Mouse (Mus musculus) CH12.LX (cell line): ENCODE measurements at regions not wholly inside any gene's neighbourhood (a gene's known extent, or its start where the extent isn't known, plus 50 kb on each side); places are given as distances from the start of the nearest gene placed in this dataset.

ENCODE experiments used
- DNase-seq: peaks from one replicate; pipeline ENCODE4 v3.0.0-alpha.2; 2013; ENCODE audit errors: extremely low read depth
- H3K27ac ChIP-seq: 2 replicates; pipeline ENCODE4 v1.5.1; 2012; ENCODE audit warnings: low read depth, mild to moderate bottlenecking, control low read depth, moderate library complexity; ENCODE audit not compliant: insufficient read depth
- H3K27me3 ChIP-seq: replicated peaks from 2 replicates; pipeline ENCODE3; 2012; ENCODE audit warnings: inconsistent platforms
- H3K36me3 ChIP-seq, 2 experiments: replicated peaks in 1 of 2; 2 replicates each; pipeline versions ENCODE3 to v1.6.1; 2012; ENCODE audit warnings: inconsistent platforms in 1 of 2, low read length in 1 of 2, mild to moderate bottlenecking in 1 of 2, mixed read lengths in 1 of 2, moderate library complexity in 1 of 2; ENCODE audit not compliant: control insufficient read depth in 1 of 2, insufficient read depth in 1 of 2
- H3K4me1 ChIP-seq, 2 experiments: 2 replicates each; pipeline ENCODE4 v1.6.1; 2012; ENCODE audit warnings: inconsistent platforms in 1 of 2, moderate library complexity in 1 of 2; ENCODE audit not compliant: insufficient read depth in 2 of 2, control insufficient read depth in 1 of 2
- H3K4me2 ChIP-seq: 2 replicates; pipeline ENCODE4 v1.6.1; 2012; ENCODE audit warnings: low read depth, mild to moderate bottlenecking, control low read depth; ENCODE audit not compliant: poor library complexity, insufficient read depth, severe bottlenecking
- H3K4me3 ChIP-seq, 3 experiments: fragments of 150-350 bp in 1 of 3; sonication (generic) in 1 of 3; replicated peaks in 1 of 3; 2 replicates each; pipeline versions ENCODE3 to v1.5.1; 2011 to 2012; ENCODE audit warnings: low read depth in 2 of 3, low read length in 2 of 3, mild to moderate bottlenecking in 2 of 3, moderate library complexity in 2 of 3, control low read depth in 1 of 3, improper control_type of control experiment in 1 of 3, inconsistent platforms in 1 of 3, mixed read lengths in 1 of 3; ENCODE audit not compliant: poor library complexity in 1 of 3
- H3K79me2 ChIP-seq: replicated peaks from 2 replicates; pipeline ENCODE4 v1.6.1; 2012; ENCODE audit warnings: mild to moderate bottlenecking, moderate library complexity; ENCODE audit not compliant: control insufficient read depth, poor library complexity, insufficient read depth, severe bottlenecking; ENCODE audit errors: extremely low read depth
- H3K9ac ChIP-seq: 2 replicates; pipeline ENCODE4 v1.6.1; 2012; ENCODE audit warnings: low read depth, mild to moderate bottlenecking, control low read depth, moderate library complexity; ENCODE audit not compliant: insufficient read depth
- H3K9me3 ChIP-seq: replicated peaks from 2 replicates; pipeline ENCODE3; 2012; ENCODE audit warnings: low read length, inconsistent platforms, mixed read lengths
- CHD1 ChIP-seq: IDR thresholded peaks from 2 replicates; pipeline ENCODE4 v1.6.1; 2012; ENCODE audit warnings: low read depth, low read length, improper control_type of control experiment, inconsistent platforms
- CTCF ChIP-seq, 2 experiments: IDR thresholded peaks in 1 of 2; conservative IDR thresholded peaks in 1 of 2; 2 replicates each; pipeline ENCODE4 v1.5.1; 2011 to 2012; ENCODE audit warnings: low read depth in 2 of 2, low read length in 2 of 2, improper control_type of control experiment in 1 of 2, inconsistent platforms in 1 of 2, mild to moderate bottlenecking in 1 of 2, moderate library complexity in 1 of 2
- EP300 ChIP-seq: IDR thresholded peaks from 2 replicates; pipeline ENCODE4 v1.6.1; 2011; ENCODE audit warnings: low read length, improper control_type of control experiment
- ETS1 ChIP-seq: conservative IDR thresholded peaks from 2 replicates; pipeline ENCODE4 v1.6.1; 2012; ENCODE audit warnings: low read depth, mild to moderate bottlenecking, inconsistent platforms, low read length, improper control_type of control experiment, moderate library complexity
- IRF4 ChIP-seq: IDR thresholded peaks from 2 replicates; pipeline ENCODE4 v1.6.1; 2014; ENCODE audit warnings: low read depth, mild to moderate bottlenecking, inconsistent platforms, low read length, improper control_type of control experiment
- JUND ChIP-seq: conservative IDR thresholded peaks from 2 replicates; pipeline ENCODE4 v1.6.1; 2011; ENCODE audit warnings: low read depth, low read length, improper control_type of control experiment
- MAFK ChIP-seq: IDR thresholded peaks from 2 replicates; pipeline ENCODE4 v1.6.1; 2011; ENCODE audit warnings: low read length, improper control_type of control experiment; ENCODE audit not compliant: insufficient replicate concordance
- MAX ChIP-seq: IDR thresholded peaks from 2 replicates; pipeline ENCODE4 v1.6.1; 2011; ENCODE audit warnings: low read length, improper control_type of control experiment
- MEF2A ChIP-seq: IDR thresholded peaks from 2 replicates; pipeline ENCODE4 v1.6.1; 2014; ENCODE audit warnings: low read depth, mild to moderate bottlenecking, inconsistent platforms, low read length, improper control_type of control experiment, borderline replicate concordance
- MXI1 ChIP-seq: IDR thresholded peaks from 2 replicates; pipeline ENCODE4 v1.6.1; 2011; ENCODE audit warnings: mild to moderate bottlenecking, low read depth, low read length, improper control_type of control experiment
- NRF1 ChIP-seq: IDR thresholded peaks from 2 replicates; pipeline ENCODE4 v1.6.1; 2014; ENCODE audit warnings: low read depth, mild to moderate bottlenecking, inconsistent platforms, low read length, improper control_type of control experiment, moderate library complexity
- POLR2AphosphoS2 ChIP-seq: IDR thresholded peaks from 2 replicates; pipeline ENCODE4 v1.6.1; 2011; ENCODE audit warnings: low read depth, low read length, improper control_type of control experiment
- RAD21 ChIP-seq: IDR thresholded peaks from 2 replicates; pipeline ENCODE4 v1.6.1; 2011; ENCODE audit warnings: low read depth, mild to moderate bottlenecking, low read length, improper control_type of control experiment, moderate library complexity
- RCOR1 ChIP-seq: conservative IDR thresholded peaks from 2 replicates; pipeline ENCODE4 v1.6.1; 2012; ENCODE audit warnings: low read depth, mild to moderate bottlenecking, inconsistent platforms, low read length, improper control_type of control experiment
- TBP ChIP-seq: conservative IDR thresholded peaks from 2 replicates; pipeline ENCODE4 v1.6.1; 2011; ENCODE audit warnings: low read depth, low read length, improper control_type of control experiment
- TCF12 ChIP-seq: IDR thresholded peaks from 2 replicates; pipeline ENCODE4 v1.6.1; 2014; ENCODE audit warnings: low read depth, mild to moderate bottlenecking, inconsistent platforms, low read length, improper control_type of control experiment
- USF2 ChIP-seq: conservative IDR thresholded peaks from 2 replicates; pipeline ENCODE4 v1.6.1; 2011; ENCODE audit warnings: low read depth, low read length, improper control_type of control experiment
- ZKSCAN1 ChIP-seq: IDR thresholded peaks from 2 replicates; pipeline ENCODE4 v1.6.1; 2012; ENCODE audit warnings: low read depth, inconsistent platforms, low read length, improper control_type of control experiment, borderline replicate concordance
- ZMIZ1 ChIP-seq: IDR thresholded peaks from 2 replicates; pipeline ENCODE4 v1.6.1; 2012; ENCODE audit warnings: low read depth, mild to moderate bottlenecking, inconsistent platforms, low read length, improper control_type of control experiment
- ZNF384 ChIP-seq: IDR thresholded peaks from 2 replicates; pipeline ENCODE4 v1.6.1; 2012; ENCODE audit warnings: low read depth, low read length, improper control_type of control experiment, inconsistent platforms
- dilution Hi-C: fragments of 300-500 bp; cut with MboI; formaldehyde crosslinking; loops from 2 replicates; pipeline ENCODE4 v1.14.3; 2020; ENCODE audit warnings: low sequenced_read_pairs; ENCODE audit not compliant: extremely low pct_unique_long_range_greater_than_20kb, extremely low pct_ligation_motif_present
- in situ Hi-C: fragments of 300-500 bp; cut with MboI; formaldehyde crosslinking; loops from 3 replicates; pipeline ENCODE4 v1.14.3; 2019; ENCODE audit warnings: low sequenced_read_pairs, low pct_ligation_motif_present, low pct_unique_long_range_greater_than_20kb, mixed read lengths

- no peak for TF ChIP-seq TBP
- TF ChIP-seq EP300: no peak
- TF ChIP-seq POLR2AphosphoS2: no peak
- TF ChIP-seq ZMIZ1: no peak
- no peak for TF ChIP-seq IRF4
- no peak for TF ChIP-seq USF2
- TF ChIP-seq, all 38 proteins: peak for 0
- Histone ChIP-seq H3K4me3 (no peak overlapping the region), H3K9me3 (no peaks in the 10 kb centered on the region), H3K27ac (no peak overlapping the region), H3K79me2 (no peaks in the 10 kb centered on the region), H3K4me2 (no peak overlapping the region), H3K4me1 (no peaks in the 10 kb centered on the region), H3K36me3 (no peaks in the 10 kb centered on the region), H3K27me3 (no peaks in the 10 kb centered on the region), H3K9ac (no peak overlapping the region)
- dilution Hi-C loops: no loop called here
- DNase-seq: no peak
- in situ Hi-C loops: no loop called here
Observed at GRCm38 (mm10) chr8:11080813-11081212, 72.6 kb upstream of the Irs2 start.

GRCm38 (mm10) chr8:11079805-11080204 lies 71.5 kb upstream of the Irs2 start:
- Histone ChIP-seq H3K4me2 (no peak overlapping the region), H3K27me3 (no peaks in the 10 kb centered on the region), H3K4me1 (no peaks in the 10 kb centered on the region), H3K79me2 (no peaks in the 10 kb centered on the region), H3K36me3 (no peaks in the 10 kb centered on the region), H3K9me3 (no peaks in the 10 kb centered on the region), H3K9ac (no peak overlapping the region), H3K27ac (no peak overlapping the region), H3K4me3 (no peak overlapping the region)
- dilution Hi-C loops (no loop called here), in situ Hi-C loops (no loop called here)
- TF ChIP-seq ZKSCAN1 (no peak), TCF12 (no peak), EP300 (no peak), MEF2A (no peak), MAX (no peak), RAD21 (no peak), MAFK (no peak), CTCF (conservative IDR thresholded peaks at IDR 0.05 in 1 of 2, IDR thresholded peaks at IDR 0.05 in 1 of 2; ENCODE audit: low read depth in 2 of 2, low read length in 2 of 2) (no peak), ZMIZ1 (no peak), CHD1 (no peak), ZNF384 (no peak), MXI1 (no peak), JUND (no peak)
- DNase-seq: no peak

- no peaks in the 10 kb centered on the region for H3K9me3 ChIP-seq
- dilution Hi-C loops: no loop called here
- H3K36me3 ChIP-seq: no peaks in the 10 kb centered on the region
- no peak overlapping the region for H3K4me2 ChIP-seq
- no peak for DNase-seq
- H3K27me3 ChIP-seq: no peaks in the 10 kb centered on the region
- H3K79me2 ChIP-seq: no peaks in the 10 kb centered on the region
- H3K27ac ChIP-seq: no peak overlapping the region
- in situ Hi-C loops: no loop called here
- TF ChIP-seq RCOR1: no peak
- TF ChIP-seq NRF1: no peak
- TF ChIP-seq ETS1: no peak
- TF ChIP-seq MAFK: no peak
- TF ChIP-seq JUND: no peak
- no peaks in the 10 kb centered on the region for H3K4me1 ChIP-seq
- H3K4me3 ChIP-seq: no peak overlapping the region
- H3K9ac ChIP-seq: no peak overlapping the region
Observed at GRCm38 (mm10) chr8:11077138-11077537, 68.9 kb upstream of the Irs2 start.
